Mouse (Mus musculus) embryo, embryonic 9.5 days (tissue): ENCODE results near the gene Gm20517.
"Not testable (repeated sequence)": the region's sequence is repeated elsewhere in the genome, so short reads cannot be mapped to it uniquely, and the experiment has no call there.

ENCODE experiments used
- DNase-seq: peaks from one replicate; pipeline ENCODE4 v3.0.0-alpha.2; 2017; ENCODE audit errors: extremely low spot score

The Gm20517 gene

DNA sequence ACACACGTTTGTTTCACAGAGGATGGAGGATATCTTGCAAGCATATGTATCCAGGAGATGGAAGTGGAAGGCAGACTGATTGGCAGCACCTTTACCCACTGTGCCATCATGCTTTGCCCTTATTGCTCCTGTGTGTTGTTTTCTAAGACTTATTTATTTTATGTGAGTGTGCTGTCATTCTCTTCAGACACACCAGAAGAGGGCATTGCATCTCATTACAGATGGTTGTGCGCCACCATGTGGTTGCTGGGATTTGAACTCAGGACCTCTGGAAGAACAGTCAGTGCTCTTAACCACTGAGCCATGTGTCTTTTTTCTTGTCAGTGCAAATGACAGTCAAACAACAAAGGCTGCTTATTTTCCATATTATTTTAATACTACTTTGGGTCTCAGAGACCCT, 16.4 kb downstream of the Gm20517 start:
- DNase-seq = no peak

DNA sequence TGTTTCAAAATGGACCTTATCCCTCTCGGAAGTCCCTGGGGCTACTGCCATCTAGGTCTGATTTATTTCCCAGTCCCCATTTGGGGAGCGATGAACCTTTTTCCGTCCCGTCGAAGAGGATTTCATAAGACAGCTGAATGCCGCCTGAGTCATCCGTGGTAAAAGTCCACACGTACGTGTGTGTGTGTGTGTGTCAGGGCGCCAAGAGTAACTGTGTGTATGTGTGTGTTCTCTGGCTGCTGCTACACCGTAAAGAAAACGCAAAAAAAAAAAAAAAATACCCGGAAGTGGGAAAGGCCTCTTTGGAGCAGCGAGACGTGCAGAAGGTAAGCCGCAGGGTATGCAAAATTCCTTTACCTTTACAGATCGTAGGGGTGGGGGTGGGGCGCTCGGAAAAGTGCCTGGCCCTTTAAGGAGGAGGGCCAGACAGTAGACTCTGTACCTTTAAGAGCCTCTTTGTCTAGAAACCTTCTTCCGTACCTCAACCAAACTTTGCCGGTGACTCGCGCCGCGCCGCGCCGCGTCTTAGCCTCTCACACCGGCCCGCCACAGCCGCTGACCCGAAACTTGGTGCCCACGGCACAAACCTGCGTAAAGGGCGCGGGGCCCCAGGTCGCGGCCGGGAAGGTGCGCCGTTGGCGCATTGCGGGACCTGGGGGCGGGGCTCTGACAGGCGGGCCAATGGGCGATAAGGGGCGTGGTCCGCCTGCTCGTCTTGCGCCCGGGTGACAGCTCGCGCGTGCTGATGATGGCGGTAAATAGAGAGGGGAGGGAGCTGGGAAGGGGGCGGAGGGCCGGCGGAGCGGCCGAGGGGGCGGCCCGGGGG, 17.7 kb downstream of the Gm20517 start:
- DNase-seq = peak; percentile 96

DNA sequence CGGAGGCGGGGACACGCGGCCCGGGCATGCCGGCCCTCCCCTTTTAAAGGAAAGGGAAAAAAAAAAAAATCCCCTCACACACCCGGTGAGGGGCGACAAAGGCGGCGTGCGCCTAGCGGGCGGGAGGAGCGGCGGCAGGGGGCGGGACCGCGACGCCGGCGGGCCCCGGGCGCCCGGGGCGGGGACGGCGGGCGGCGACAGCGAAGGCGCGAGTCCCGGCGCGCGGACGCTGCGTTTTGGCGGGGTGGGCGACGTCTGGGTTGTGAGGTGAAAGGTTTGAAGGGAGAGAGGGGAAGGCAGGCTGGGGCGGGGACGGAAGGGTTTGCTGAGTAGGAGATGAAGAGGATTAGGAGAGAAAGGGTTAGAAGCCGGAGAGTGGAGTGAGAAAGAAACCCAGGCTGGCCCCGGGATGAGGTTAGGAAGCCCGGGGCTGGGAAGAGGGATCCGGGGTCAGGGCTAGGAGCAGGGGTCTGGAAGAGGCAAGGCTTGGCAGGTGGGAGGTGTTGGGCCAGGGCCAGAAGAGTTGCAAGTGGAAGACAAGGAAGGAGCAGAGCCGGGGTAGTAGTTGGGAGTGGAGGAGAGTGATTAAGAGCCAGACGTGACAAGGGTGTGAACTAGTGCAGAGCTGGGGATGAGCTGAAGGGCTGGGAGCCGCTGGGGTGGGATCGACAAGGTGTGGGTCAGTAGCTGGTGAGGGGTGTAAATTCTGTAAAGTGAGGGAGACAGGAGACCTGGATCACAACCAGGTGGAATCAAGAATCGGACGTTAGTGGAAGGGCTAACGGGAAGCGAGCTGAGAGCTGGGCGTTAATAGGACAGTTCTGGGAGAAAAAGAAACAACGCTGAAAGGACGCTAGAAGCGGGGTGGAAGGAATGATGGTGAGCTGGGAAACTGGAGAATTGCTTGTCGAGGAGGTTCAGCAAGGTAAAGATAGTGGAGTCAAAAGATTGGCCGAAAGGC, 18.6 kb downstream of the Gm20517 start:
- DNase-seq = no peak

GRCm38 (mm10) chr17:47630678-47631065, 19.3 kb downstream of the Gm20517 start, which contains the start of gene Usp49:
Gene Usp49, plus strand, starts transcription at chr17:47630690.
- DNase-seq = no peak

GRCm38 (mm10) chr17:47632181-47632840, 20.9 kb downstream of the Gm20517 start:
- DNase-seq = no peak

DNA sequence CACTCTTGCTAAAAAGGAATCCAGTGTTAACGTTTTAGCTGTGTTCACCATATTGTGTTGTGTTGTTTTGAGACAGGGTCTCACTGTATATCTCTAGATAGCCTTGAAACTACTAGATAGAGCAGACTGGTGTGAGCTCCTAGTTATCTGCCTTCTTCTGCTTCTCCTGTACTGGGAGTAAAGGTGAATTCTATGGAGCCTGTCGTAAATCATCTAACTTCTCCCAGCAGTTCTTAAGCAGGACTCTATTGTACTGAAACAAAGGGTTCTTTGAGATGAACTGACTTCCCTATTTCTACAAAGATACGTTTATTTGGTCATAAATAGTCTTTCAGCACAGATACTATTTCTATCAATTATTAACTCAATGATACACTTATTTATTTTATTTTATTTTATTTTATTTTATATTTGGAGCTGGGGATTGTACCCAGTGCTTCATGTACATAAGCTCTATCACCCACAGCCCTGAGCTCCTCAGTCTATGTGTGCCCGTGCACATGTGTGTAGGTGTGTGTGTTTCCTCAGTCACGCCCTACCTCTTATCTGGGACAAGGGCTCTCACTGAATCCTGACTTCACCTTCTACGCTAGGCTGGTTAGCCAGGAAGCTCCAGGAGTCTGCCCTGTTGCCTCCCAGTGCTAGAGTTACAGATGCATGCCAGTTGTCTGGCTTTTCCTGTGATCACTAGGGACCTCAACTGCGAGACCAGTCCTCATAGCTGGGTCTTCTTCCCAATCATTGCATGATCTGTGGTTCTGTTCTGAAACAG, 22.8 kb downstream of the Gm20517 start:
- no peak for DNase-seq

GRCm38 (mm10) chr17:47642992-47643391, 31.6 kb downstream of the Gm20517 start:
- no peak for DNase-seq

DNA sequence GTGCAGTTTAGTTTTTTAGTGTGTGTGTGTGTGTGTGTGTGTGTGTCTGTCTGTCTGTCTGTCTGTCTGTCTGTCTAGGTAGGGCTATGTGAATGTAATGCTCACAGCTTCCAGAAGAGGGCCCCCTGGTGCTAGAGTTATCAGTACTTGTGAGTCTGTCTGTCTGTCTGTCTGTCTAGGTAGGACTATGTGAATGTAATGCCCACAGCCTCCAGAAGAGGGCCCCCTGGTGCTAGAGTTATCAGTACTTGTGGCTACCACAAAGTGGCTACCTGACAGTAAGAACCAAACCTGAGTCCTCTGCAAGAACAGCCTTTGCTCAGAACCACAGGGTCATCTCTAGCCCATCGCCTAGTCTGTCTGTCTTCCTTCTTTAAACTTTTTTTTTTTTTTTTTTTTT, 35.3 kb downstream of the Gm20517 start:
- DNase-seq = peak; percentile 74

- DNase-seq = no peak
These were observed 37.6 kb downstream of the Gm20517 start for GRCm38 (mm10) chr17:47648966-47649365.

- DNase-seq = no peak
These were observed 40.6 kb downstream of the Gm20517 start for GRCm38 (mm10) chr17:47651953-47652352.

GRCm38 (mm10) chr17:47654346-47654745, 43.0 kb downstream of the Gm20517 start:
- DNase-seq = not testable (repeated sequence)

GRCm38 (mm10) chr17:47655697-47656096, 44.3 kb downstream of the Gm20517 start:
- DNase-seq = no peak

DNA sequence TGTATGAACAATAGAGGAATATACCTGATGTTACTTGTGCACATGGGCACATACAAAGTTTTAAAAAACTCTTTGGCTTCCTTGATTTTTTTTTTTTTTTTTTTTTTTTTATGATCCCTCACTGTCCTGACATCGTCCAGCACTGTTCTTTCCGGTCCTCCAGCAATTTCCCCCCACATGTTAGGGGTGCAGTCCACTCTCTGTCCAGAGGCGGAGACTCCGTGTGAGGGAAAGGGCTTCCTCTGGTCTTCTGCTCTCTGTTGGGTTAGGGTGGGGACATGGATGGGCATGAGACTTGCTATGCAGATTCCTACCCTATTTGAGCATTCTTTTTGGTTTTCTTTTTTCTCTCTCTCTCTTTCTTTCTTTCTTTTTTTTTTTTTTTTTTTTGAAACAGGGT, 46.5 kb downstream of the Gm20517 start:
- DNase-seq = no peak

DNA sequence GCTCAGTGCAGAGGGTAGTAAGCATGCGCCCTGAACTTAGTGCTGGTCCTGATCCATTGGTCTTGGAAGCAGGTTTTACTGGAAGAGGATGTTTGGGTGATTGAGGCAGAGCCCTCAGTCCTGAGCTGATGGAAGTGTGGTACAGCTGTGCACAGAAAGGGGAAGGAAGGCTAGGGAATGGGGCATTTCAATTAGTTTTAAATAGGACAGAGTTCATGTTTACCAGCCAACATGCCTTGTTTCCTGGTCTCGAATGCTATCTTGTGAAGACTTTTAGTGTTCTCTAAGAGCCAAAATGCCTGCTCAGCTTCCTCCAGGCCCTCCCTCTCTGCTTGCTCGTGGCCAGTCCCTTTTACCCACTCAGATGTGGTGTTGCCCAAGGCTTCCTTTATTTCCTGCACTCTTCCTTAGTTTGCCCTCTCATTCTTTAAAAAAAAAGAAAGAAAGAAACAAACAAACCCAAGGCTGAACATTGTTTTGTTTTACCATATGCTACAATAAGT, 47.4 kb downstream of the Gm20517 start:
- DNase-seq = no peak

DNA sequence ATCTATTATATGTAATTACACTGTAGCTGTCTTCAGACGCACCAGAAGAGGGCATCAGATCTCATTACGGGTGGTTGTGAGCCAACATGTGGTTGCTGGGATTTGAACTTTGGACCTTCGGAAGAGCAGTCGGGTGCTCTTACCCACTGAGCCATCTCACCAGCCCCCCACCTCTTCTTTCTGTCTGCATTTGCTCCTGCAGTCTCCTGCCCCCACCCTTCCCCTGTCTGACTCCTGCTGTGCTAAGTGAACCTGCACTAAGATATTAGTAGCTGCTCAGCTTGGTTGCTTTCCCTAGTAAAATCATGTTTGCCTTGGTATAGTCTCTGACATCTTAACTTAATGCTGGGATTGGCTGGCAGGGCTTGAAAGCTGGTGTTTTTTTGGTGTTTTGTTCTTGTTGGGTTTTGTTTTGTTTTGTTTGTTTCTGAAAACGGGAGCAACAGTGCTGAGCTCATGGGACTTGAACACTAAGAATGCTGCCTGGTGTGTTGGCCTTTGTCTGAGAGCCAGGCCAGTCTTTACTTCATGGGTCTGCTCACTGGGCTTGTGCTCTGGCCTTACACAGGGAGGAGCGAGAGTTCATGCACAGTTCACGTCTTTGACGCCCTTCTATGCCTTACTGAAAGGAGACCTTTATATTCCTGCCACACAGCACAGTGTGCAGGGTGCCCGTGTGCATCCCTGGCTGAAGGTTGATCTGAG, 51.8 kb downstream of the Gm20517 start:
- DNase-seq = peak; percentile 57

- no peak for DNase-seq
These were observed 53.1 kb downstream of the Gm20517 start for GRCm38 (mm10) chr17:47664474-47664873.

DNA sequence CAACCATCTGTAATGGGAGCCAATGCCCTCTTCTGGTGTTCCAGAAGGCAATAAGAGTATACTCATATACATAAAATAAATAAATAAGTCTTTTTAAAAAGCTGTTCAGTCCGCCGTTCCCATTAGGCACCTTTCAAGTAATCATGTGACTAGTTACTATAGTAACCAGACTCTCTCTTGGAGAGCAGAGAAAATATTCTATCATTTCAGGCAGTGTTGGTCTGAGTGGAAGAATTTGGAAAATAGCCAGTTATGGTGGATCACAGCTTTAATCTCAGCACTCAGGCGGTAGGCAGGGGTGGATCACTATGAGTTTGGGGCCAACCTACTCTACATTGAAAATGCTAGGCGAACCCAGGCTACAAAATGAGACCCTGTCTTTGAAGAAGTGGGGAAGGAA, 57.8 kb downstream of the Gm20517 start:
- DNase-seq = no peak

GRCm38 (mm10) chr17:47671988-47672310, 60.6 kb downstream of the Gm20517 start:
- DNase-seq = no peak

DNA sequence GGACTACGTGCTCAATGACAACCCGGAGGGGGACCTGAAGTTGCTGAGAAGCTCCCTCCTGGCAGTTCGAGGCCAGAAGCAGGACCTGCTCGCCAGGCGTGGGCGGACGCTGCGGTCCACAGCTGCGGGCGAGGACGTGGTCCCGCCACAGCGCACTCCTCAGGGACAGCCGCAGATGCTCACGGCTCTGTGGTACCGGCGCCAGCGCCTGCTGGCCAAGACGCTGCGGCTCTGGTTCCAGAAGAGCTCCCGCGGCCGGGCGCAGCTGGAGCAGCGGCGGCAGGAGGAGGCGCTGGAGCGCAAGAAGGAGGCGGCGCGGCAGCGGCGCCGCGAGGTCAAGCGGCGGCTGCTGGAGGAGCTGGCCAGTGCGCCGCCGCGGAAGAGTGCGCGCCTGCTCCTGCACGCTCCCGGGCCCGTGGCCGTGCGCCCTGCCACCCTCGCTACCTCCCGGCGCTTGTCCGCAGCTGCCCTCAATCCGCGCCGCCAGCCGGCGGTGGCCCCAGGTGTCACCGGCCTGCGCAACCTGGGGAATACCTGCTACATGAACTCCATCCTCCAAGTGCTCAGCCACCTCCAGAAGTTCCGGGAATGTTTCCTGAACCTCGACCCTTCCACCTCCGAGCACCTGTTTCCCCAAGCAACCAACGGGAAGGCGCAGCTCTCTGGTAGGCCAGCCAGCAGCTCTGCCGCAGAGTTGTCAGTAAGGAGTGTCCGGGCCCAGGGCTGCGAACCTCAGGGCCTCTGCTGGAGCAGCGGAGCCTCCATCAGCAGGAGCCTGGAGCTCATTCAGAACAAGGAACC, 61.1 kb downstream of the Gm20517 start:
- peak; percentile 62 for DNase-seq

DNA sequence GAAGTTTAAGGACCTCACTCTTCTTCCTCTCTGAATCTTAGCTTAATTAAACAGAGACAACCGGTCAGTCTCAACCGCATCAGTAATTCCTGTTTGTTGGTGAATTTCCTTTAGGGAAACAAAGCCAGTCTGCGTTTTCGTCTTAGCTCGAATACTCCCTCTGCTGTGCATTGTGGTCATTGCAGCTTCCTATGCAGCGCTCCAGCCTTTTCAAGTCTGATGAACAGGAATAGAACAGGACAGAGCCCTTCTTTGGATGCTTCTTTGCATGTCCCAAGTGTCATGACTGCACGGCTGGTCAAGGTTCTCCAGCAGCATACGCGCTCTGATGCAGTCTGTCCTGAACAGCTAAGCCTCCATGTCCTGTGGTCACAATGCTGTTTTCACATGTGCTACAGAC, 65.2 kb downstream of the Gm20517 start:
- peak; percentile 76 for DNase-seq
